Mouse (Mus musculus) embryonic fibroblast, embryonic 13.5 days (primary cell): ENCODE measurements around the gene Trim29.
A peak's percentile ranks its signal among the peaks of the same experiment; 100 is the strongest.

ENCODE experiments used
- CTCF ChIP-seq: IDR thresholded peaks from 2 replicates; pipeline ENCODE4 v1.5.1; 2011; ENCODE audit warnings: mild to moderate bottlenecking, control low read depth, low read length, moderate library complexity, borderline replicate concordance; ENCODE audit not compliant: insufficient read depth
- POLR2A ChIP-seq: IDR thresholded peaks from 2 replicates; pipeline ENCODE4 v1.6.1; 2011; ENCODE audit warnings: low read depth, mild to moderate bottlenecking, control low read depth, low read length, moderate library complexity

DNA sequence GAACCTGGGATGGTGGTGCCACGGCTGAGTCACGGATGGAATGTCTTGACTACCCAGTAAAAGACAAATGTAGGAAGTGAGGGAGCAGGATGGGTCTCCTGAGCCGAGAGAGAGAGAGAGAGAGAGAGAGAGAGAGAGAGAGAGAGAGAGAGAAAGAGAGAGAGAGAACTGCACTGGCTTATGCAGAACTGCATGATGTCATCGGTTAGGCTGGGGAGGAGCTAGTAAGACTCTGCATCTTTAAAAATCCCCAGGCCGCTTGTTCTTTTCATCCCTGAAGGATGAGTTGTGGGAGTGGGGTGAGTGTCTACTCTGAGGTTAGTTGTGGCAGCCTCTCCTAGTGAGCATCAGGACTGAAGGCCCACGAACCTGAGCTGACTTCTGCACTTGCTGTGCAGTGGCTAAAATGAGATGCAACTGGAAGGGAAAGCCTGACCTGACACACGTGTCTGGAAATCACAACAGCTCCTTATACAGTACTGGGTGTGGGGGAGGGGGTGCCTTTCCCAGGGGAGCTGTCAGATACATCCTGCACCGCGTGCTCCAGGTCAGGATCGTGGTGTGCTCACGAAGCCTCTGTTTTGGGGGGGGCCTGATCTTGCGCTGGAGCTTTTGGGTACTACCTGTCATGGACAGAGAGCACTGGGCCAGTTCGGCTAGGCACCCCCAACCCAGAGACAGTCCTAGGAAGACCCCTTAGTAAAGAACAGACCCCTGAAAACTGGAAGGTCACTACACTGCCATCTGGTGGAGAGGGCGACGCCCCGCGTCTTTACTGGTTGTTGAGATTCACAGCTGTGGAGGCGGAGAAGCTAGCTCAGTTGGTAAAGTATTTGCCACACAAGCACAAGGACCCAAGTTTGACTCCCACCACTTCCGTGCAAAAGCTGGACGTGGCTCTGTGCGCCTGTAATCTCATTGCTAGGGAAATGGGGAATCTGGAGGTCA lies 16.8 kb downstream of the Trim29 start:
- TF ChIP-seq CTCF, result peak; percentile 22; the same call in 1 of the 2 replicates
- TF ChIP-seq POLR2A, result no peak
